Mouse (Mus musculus): ENCODE measurements around the gene Rassf10.

DNA sequence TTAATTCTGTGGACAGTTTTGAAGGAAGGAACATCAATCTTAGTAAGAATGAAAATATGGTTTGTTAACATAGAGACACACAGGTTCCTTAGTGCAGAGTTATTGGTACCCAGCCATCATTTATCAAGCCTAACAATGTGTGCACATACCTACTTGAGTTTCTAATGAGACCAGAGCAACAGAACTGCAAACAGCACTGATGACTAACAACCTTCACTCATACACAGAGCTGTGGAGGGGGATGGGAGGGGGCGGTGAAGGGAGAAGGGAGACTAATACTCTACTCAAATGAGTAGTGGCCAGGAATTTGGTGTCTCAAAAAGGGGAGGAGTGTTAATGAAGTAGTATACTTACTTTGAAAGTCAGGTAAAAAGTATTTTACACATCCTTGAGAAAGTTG lies 10.7 kb upstream of the Rassf10 start:
- TF ChIP-seq CTCF (IDR thresholded peaks at IDR 0.05; ENCODE audit: low read depth): no peak
- no peak for TF ChIP-seq EP300 (optimal IDR thresholded peaks at IDR 0.05)

All from stomach, postnatal 0 days (tissue).